Mouse (Mus musculus) right cerebral cortex, adult 18-20 months (tissue): Measurements from ENCODE around the gene Amigo3.
A peak's percentile ranks its signal among the peaks of the same experiment; 100 is the strongest.

Experiments used
- DNase-seq: peaks from one replicate; pipeline ENCODE4 v3.0.0; 2022; ENCODE audit warnings: mixed read lengths

The Amigo3 gene

DNA sequence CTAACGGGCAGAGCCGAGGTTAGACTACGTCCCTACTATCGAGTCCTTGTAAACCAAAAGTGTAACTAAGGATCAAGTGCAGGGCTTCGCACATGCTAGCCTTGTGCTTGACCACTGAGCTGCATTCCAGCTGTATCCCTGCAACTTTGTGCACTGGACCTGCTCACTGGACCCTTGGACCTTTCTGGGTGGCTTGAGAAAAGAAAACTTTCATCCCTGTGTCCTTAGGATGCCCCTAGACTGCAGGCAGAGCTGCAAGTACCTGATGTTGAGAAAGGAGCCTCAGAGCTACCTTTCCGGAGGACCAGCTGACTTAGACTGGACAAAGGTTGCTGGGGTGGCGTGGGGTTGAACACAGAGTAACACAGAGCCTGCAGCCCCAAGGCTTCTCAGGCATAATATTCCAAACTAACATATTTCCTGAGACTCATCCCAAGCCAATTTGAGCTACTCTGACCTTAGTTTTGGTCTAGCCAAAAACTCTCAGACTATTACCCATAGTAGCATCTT is 37.7 kb downstream of the Amigo3 start:
- DNase-seq: no peak

DNA sequence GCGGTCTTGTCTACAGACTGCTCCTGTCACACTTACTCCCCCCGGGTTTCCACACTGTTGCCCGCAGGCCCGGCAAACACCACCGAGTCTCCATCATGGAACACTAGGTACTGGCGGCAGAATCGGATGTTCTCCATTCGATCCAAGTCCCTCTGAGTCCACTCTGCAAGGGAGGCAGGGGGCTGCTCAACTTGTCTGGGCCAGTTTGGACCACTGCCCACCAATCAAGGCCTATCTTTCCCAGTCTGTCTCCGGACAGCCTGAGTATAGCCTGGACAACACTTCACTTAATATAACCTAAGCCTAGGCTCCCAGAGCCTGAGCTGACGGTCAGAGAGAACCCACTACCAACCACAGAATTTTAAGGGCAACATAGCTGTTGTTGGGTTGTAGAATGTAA is 40.6 kb downstream of the Amigo3 start:
- no peak for DNase-seq

- peak; percentile 86 for DNase-seq
Observed at GRCm38 (mm10) chr9:108094184-108094941, 41.4 kb downstream of the Amigo3 start, which contains the start of gene Apeh. Apeh (minus strand) TSS chr9:108094606.

GRCm38 (mm10) chr9:108094998-108095411 is 42.0 kb downstream of the Amigo3 start:
- DNase-seq: no peak

- DNase-seq: peak; percentile 59
Observed at GRCm38 (mm10) chr9:108095518-108095917, 42.6 kb downstream of the Amigo3 start.

- no peak for DNase-seq
Observed at GRCm38 (mm10) chr9:108095949-108096712, 43.2 kb downstream of the Amigo3 start.

DNA sequence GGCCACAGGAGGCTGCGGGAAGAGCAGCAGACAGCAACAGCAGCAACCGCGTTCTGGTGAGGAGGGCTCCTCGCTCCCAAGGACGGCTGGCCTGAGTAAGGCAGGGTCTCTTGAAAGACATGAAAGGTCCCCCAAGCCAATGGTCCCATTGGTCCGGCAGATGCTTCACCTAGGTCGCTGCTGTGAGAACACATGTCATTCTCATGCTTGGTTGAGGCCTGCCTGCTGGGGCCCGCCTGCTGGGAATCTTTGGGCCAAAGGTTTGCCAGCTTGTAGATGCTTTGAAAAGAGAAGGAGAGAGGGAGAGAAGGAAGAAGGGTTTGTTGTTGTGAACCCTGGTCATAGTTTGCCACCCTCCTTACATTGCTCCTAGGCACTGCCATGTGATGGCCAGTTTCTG is 46.7 kb downstream of the Amigo3 start:
- no peak for DNase-seq

DNA sequence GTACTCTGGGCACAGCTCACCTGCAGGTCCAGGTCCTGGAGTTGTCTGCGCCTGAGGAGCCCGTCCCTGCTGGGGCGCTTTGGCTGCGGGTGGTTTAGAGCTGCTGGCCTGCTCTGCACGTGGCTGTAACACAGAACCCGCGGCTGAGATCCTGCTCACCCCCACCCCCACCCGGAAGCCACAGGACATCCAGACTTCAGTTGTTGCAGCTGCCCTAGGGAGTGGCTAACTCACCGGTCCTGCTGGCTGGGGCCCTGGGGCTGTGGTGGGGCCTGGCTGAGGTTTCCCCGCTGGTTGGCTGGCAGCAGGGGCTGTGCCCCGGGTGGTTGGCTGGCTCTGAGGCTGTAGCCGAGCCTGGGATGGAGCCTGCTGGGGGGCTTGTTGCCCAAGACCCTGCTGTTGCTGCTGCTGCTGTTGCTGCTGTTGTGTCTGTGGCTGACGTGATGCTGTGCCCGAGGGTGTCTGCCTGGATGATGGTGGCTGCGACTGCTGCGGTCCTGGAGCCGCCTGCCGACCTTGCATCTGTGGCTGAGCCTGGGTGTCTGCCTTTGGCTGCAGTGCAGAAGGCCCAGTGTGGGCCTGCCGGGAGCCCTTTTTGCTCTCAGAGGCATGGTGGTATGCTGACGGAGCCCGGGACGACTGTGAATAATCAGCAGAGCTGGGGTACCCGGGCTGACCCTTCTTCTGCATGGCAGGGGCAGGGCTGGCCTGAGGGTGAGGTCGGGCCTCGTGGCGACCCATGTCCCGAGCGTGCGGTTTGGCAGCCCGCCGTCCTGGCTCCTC is 52.0 kb downstream of the Amigo3 start:
- DNase-seq: no peak
